Mouse (Mus musculus) left cerebral cortex, adult 8-10 months (tissue): ENCODE results near the gene Hoga1. TPM values are rescaled to one million over a fixed set of nuclear protein-coding genes. Genes with fewer than 3 reads are reported as not detected.
"Not testable (repeated sequence)": the region's sequence is repeated elsewhere in the genome, so short reads cannot be mapped to it uniquely, and the experiment has no call there.

ENCODE experiments used
- DNase-seq, 2 experiments: peaks; one replicate each; pipeline ENCODE4 v3.0.0; 2022; ENCODE audit warnings: low spot score in 2 of 2
- total RNA-seq, 4 experiments: library from RNA; stranded (reverse); gene quantifications; 2 replicates each; pipeline ENCODE4 v1.2.4; 2022

The Hoga1 gene
- total RNA-seq, 4 experiments from 2014 or later, result 4.8 to 6.0 (median 5.2) TPM

DNA sequence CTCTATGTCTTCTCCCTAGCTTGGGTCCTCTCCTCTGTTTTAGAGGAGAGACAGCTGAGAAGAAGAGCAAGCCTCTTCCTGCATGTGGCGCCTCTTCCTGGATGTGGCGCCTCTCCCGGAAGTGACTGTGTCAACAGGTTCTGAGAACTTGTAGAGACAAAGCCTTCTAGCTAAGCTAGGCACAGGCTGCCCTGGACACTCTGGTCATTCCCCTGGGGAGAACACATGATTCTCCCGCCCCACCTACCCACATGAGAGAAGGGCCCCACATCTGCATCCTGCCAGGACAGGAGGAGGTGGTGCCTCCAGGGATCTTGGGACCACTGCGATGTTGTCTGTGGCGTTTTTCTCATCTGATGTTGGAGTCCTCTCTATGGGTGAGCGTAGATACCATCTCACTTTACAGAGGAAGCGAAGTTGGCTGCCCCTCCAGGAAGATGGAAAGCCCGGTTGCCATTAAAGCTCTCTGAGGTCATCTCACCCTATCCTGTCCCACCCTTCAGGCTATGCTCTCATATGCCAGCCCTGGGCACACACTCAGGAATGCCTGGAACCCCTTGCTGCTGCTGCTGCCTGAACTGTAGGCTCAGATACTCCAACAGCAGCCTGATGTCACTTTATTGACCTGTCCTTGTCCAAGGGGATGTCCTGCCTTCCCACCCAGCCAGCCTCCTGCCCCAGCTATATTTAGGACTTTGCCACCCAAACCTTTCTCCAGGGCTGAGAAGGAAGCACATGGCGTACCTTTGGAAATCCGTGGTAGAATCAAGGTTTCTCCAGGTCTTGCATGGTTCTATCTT is 23.2 kb downstream of the Hoga1 start:
- no peak for DNase-seq

DNA sequence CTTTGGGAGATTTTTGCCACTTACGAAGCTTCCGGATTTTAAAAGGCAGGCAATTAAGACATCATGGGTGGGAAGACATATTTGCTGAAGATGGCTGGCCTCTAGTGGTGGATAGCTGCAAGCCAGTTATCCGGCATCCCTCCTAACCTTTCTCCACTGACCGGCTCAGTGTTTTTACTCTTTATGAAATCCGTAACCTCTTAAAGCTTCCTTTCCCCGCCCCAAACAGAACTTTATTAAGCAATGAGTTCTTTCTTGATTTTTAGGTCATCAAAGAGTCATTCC is 23.8 kb downstream of the Hoga1 start:
- no peak for DNase-seq

DNA sequence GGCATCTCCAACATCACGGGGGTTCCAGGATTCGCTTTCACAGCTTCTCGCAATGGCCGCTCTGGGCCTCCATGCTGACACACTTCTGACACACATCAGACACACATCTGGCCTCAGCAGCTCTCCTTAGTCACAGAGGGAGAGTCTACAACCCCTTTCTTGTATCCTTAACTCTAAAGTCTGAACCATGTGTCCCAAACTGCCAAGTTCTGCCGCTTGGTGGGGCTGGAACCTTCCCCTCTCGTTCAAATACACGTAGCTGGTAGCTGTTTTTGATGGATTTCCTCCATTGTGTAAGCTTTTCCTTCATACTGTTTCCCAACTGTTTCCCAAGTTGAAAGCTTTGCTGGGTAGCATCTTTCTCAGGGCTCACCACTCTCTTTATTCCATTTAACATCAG is 25.8 kb downstream of the Hoga1 start:
- DNase-seq, result no peak

DNA sequence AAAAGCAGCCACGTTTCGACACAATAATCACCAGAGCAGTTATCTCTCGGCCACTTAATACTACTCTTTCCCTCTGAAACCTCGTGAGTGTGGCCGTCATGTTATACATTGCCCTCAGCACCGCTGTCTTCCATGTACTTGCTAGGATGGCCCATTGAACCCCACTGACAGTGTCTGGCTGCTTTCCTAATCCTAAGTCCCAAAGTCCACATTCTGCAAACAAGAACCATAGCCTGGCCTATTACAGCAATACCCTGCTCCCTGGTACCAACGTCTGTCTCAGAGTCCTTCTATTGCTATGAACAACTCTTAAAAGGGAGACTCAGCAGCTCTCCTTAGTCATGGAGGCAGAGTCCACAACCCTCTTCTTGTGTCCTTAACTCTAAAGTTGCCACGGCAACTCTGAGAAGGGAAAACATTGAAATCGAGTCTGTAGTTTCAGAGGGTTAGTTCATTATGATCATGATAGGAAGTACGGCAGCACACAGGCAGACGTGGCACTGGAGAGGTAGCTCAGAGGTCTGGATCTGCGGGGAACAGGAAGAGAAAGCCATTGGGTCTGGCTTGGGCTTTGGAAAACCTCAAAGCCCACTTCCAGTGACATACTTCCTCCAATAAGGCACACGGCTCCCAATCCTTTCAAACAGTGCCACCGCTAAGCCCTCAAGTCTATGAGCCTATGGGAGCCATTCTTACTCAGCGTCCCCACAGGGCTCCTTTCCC is 26.6 kb downstream of the Hoga1 start:
- DNase-seq, result no peak

DNA sequence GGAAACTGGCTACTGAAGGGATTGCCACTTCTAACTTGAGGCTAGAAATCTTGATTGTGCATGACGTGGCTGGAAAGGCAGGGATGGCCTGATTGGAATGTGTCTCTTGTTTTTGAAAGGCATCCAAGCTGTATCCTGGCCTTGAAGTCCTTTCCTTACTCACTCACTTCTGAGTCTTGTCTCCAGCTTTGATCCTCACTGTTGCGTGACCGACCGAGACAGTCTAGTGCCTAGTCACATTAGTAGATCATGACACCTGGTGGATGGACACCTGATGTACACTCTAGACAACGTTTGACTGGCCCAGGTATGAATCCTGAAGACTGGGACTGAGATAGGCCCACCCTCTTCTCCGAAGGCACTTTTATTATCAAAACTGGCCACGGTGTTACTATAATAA is 27.4 kb downstream of the Hoga1 start:
- no peak for DNase-seq

DNA sequence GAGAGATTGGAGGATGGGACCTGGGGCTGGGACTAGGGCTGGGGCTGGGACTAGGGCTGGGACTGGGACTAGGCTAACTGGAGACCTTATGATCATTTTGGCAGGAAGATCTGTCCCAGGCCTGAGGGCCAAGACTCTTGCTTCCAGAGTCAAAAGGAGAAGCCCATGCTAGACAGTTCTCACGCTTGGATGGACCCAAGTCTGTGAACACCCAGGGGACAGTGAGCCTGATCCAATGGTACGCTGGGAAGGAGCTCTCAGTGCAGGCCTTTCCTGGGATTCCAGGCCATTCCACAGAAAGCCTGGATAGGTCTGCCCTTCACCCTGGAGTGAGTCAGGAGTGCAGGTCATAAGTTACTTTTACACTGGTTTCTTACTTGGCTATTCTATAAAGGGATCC is 29.6 kb downstream of the Hoga1 start:
- DNase-seq, result no peak

DNA sequence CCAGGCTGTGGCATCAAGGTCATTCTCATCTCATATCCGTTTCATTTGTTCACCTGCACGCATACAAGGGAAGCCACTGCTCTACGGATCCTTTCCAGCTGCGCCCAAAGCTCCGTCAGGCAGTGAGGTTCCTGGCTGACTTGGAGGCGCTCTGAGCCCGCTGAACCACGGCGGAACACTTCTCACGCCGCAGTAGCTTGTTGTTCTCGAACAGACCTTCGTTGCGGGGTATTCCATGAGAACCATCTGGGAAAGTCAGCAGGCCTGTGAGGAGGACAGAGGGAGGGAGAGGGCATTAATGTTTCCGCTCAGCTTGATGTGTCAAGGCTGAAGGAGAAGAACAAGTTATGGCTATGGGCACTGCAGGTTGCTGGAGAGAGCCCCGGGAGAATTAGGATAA is 30.6 kb downstream of the Hoga1 start:
- no peak for DNase-seq

DNA sequence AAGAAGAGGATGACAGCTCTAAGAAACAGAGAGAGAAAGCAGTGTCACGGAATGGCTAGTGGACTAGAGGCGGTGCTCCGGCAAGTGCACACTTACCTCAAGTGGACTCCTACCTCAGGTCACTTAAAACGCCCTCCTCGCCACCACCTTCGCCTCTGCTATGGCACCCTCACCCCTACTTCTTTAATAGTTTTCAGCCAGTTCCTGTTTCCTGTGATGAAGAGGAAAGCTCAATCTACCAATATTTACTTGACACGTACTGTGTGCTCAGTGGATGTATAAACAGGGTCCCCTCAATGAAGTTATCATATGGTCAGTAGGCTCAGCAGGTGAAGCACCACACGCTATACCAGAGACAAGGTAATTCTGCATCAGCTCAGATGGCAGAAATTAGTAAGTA is 33.2 kb downstream of the Hoga1 start:
- no peak for DNase-seq

DNA sequence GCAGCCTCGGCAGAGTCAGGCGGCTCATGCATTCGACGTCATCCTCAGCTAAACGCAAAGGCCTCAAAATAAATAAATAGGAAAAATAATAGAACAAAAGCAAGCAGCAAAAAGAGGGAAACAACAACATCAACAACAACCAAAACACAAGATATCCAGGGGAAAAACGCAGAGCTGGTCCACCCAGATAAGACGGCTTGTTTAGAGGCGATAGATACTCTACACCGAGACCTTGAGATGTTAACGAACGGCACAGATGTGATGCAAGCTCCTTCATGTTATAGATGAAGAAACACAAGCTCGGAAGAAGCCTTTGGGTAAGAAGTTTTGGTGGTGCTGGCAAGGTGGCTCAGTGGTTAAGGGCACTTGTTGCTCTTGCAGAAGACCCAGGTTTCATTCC is 33.6 kb downstream of the Hoga1 start:
- no peak for DNase-seq

DNA sequence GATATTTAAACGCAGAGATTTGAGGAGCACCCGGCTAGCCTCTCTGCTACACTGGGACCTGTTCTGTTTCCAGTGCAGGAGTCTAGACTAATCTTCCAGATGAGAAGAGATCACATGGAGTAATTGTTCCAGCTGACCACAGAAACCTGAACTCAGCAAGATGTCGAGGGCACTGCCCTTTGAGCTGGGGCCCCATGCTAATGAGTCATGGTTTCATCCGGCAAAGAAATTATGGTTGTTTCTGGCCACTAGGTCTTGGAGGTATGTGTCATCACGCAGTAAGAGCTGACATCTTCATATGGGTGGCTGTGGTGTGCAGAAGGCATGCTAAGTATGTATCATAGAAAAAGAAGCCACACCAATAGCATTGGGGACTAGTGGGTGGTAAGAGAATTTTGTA is 34.5 kb downstream of the Hoga1 start:
- no peak for DNase-seq

DNA sequence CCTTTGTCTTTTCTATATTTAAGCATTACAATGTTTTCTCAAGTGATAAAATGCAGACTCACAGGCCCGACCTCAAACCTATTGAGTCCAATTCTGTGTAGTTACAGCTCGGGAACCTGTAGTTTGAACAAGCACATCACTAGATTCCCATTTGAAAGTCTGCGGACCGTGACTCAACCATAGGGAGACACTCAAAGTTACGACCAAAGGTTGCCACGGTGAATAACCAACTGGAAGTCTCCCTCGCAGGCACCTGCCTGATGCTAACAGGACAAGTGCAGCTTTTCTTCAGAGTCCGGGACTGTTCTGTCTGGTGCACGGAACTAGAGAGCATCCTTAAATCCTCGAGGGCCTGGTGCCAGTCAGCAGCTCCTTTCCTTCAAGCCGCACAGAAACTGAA is 35.1 kb downstream of the Hoga1 start:
- no peak for DNase-seq

DNA sequence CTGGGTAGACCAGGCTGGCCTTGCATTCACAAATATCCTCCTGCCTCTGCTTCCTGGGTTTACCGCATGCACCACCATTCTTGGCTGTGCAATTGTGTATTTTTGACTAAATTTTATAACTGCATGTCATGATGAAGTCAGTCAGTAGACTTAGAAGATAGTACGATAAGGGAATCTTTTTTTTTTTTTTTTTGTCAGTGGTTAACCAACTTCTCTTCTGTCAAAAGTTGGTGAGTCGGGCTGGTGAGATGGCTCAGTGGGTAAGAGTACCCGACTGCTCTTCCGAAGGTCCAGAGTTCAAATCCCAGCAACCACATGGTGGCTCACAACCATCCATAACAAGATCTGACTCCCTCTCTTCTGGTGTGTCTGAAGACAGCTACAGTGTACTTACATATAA is 36.2 kb downstream of the Hoga1 start:
- not testable (repeated sequence) for DNase-seq

DNA sequence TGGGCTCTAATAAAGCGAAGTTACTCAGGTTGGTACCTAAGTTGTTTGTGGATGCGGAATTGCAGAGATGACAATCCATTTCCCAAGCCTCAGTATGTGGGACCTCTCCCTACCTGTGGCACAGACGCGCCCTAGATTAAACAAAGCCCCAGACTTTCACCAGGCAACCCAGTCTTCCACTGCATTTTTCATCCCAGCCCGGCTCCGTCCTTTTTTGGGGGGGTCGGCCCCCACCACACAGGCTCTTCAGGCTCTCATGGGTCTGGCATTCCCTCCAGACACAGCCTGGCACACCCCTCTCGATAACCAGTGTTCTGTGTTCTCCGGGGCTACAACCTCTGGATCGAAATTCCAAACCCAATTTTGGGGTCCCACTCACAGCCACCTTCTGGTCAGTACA is 40.3 kb downstream of the Hoga1 start:
- no peak for DNase-seq

DNA sequence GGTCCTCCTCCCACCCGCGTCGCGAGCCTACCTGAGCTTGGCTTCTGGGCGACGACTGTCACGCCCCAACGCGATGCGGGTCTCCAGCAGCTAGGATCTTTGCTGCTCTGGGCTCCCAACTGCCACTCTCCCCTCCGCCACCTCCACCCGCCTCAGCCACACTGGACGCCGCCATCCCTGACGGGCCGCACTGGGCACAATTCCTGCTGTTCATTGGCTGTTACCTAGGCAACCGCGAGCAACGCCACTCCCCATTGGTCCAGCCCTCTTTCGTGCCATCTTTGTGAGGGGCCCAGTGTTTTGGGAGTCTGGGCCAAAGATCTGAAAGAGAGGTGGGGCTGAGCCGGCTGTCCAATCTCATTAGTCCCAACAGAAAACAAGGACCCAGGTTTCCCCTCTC is 40.8 kb downstream of the Hoga1 start, which contains the start of gene Morn4:
Morn4 (minus strand) TSS at position 192 of the 400 bp plus-strand sequence.
- DNase-seq, result peak; percentile 87 to 91

DNA sequence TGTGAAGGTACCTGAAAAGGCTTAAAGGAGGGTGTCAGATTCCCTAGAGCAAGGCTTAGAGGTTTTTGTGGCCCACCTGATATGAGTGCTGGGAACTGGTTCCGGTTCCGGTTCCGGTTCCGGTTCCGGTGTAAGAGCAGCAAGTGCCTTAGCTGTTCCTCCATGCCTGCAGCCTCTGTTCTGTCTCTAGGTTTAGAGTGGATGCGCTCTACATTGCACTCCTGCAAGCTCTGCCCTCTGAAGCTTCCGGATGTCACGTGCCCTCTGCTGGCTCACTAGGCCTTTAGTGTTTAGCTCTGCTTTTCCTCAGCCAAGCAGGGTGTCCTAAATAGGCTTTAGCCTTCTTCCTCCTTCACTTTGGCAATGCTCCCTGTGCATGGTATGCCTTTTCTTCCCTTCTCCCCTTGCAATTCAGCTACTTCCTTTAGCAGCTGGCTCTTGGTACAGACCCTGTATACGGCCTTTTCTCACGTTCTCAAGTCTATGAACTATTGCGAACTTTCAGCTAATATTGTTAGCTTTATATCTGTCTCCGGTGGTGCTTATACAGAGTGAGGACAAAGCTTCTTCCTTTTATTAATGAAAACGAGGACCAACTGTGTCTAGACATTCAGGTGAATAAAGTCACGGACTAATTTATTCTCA is 43.8 kb downstream of the Hoga1 start:
- peak; percentile 22 to 60 for DNase-seq

DNA sequence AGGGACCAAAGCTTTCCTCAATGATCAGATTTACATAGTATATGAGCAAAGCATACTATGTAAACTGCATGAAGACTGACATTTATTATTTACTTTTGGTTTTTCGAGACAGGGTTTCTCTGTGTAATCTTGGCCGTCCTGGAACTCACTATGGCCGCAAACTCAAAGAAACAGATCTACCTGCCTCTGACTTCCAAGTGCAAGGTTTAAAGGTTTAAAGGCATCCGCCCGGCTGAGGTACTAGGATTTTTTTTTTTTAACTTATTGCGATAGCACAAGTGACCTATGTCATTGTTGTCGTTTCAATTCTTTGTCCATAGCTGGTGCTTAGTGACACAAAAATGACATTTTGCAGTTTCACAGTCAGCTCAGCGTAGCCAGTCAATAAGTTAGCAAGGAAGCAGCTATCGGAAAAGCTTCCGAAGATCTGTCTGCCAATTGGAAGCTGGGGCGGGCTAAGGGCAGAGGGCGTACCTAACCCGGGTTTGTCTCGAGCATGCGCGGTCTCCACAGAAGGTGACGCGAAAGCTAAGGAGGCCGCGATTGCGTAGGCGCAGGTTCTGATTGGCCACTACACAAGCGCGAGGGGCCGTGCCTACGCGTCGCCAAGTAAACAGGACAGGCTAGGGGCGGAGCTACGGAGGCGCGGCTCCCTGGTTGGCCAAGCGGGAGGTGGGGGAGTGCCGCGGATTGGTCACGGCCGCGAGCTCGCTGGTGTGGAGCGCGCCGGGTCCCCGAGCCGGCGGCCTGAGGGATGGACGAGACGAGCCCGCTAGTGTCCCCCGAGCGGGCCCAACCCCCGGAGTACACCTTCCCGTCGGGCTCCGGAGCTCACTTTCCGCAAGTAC is 44.6 kb downstream of the Hoga1 start, which contains the start of gene Pi4k2a:
Pi4k2a (plus strand) TSS at position 723 of the 848 bp plus-strand sequence.
- DNase-seq, result peak; percentile 95 to 100

DNA sequence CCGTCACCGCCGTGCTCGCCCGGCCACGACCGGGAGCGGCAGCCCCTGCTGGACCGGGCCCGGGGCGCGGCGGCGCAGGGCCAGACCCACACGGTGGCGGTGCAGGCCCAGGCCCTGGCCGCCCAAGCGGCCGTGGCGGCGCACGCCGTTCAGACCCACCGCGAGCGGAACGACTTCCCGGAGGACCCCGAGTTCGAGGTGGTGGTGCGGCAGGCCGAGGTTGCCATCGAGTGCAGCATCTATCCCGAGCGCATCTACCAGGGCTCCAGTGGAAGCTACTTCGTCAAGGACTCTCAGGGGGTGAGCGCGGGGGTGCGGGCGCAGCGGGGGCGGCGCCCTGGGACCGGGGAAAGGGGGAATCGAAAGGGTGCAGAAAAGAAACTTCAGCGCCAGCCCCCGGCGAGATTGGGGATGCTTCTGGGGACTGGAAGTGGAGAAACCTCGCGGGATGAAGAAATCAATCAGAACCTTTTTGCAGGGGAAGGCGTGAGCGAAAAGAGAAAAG is 45.3 kb downstream of the Hoga1 start:
- DNase-seq, result peak in 1 of 2 experiments; percentile 28

DNA sequence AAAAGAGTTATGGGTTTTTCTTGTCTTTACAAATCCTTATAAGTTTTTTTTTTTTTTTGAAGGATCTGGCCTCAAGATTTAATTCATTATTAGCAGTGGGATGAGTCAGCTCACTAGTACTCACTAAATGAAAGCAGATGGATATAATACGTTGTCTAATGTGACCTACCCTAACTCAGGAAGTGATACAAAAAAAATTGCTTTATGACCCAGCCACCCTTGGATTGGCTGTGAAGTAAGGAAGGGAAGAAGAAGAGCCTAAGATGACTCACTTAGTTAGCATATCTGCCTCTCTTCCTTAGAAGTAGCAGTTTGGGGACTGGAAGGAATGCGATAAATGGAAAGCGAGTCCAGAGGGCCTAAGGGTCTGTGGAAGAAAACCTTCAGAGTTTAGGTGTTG is 54.0 kb downstream of the Hoga1 start:
- no peak for DNase-seq

DNA sequence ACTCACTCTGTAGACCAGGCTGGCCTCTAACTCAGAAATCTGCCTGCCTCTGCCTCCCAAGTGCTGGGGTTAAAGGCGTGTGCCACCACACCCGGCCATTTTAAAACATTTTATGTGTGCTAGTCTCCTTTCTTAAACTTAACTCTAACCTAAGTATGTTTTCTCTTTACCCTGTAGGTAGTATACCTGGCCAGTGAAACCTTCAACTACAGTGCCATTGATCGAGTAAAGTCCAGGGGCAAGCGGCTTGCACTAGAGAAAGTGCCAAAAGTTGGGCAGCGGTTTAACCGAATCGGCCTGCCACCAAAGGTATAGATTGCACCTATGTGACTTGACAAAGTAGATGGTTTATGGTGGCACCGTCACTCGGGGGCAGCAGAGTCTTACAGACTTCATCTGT is 59.3 kb downstream of the Hoga1 start:
- DNase-seq, result no peak

DNA sequence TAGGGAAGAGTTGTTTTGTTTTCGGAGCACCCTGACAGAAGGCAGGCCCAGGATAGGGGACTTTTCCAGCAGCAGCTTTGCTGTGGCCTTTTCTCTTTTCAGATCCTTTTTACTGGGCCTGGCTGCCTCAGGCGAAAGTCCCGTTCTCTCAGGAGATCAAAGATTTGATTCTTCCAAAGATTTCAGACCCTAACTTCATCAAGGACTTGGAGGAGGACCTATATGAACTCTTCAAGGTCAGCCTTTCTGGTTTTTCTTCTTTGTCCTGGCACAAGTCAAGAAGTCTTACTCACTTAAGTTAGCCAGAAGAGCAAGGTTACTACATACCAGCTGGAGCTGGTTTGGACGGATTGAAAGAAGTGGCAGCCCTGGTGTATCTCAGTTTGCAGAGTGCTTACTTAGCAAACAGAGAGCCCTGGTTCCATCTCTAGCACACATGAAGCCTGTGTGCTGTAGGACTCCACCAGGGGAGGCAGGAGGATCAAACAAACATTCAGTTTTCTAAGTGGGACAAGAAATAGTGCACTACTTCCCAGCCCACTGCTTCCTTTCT is 70.4 kb downstream of the Hoga1 start:
- DNase-seq, result no peak

DNA sequence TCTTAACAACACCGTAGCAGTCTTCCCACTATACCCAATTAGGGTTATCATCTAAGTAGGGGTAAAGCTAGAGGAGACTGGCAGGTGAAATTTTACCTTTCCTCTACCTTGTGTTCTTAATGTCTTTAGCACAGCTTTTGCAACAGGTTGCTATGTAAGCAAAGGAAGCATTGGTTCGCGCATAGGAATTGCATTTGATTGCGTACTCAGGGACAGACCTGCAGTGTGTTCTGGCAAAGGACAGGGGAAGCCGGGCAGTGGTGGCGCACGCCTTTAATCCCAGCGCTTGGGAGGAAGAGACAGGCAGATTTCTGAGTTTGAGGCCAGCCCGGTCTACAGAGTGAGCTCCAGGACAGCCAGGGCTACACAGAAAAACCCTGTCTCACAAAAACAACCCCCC is 72.7 kb downstream of the Hoga1 start:
- DNase-seq, result no peak
